Comparison of ENCODE assay signal across 19 mouse cellular contexts in the genomic region with DNA sequence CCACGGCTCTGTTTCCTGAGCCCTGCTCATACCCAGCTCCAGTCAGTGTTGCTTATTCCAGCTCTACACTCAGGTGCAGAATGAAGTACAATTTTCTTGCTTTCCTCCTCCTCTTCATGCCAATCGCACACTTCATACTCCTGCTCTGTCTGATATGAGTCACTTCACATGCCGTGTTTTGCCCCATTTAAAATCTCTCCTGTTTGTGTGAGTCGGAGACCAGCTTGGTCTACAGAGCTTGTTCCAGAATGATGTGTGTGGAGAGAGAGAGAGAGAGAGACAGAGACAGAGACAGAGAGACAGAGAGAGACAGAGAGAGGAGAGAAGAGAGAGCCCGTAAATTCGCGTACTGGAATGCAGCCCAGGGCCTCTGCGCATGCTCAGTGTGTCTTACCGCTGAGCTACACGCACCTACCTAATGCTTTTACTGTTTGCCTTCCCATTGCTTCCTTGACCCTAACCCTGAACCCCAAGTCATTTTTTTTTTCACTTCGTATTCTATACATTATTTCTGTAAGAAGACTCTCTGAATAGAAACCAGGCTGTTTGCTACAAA. TPM values are rescaled to one million over a fixed set of nuclear protein-coding genes. Genes with fewer than 3 reads are reported as not detected.
DNase-seq lines count a peak whose midpoint lies in the region; ATAC-seq and TF ChIP-seq lines count a peak whose summit lies in the region.
"Had no signal": no experiment of that assay in that cellular context is flagged by ENCODE, and none has a peak within 500 bp of the region (broad histone marks: within the 10 kb centered on the region; RNA-seq: fewer than 3 reads in every experiment).

No protein-coding gene starts in this region.

- H3K9ac ChIP-seq in midbrain, embryonic 15.5 days, result no peak overlapping the region
- H3K9ac ChIP-seq in midbrain, postnatal 0 days (replicated peaks; ENCODE audit: low read length, poor library complexity, severe bottlenecking), result no peak overlapping the region
- H3K9ac ChIP-seq: forebrain, embryonic 12.5 days; limb, embryonic 15.5 days; liver, postnatal 0 days had no signal

- H3K4me1 ChIP-seq in midbrain, embryonic 15.5 days, result peaks cover 22% of the 10 kb centered on the region
- H3K4me1 ChIP-seq in midbrain, postnatal 0 days (ENCODE audit: insufficient read depth, low read length), result peaks cover 5% of the 10 kb centered on the region; the same call in 1 of the 2 replicates
- H3K4me1 ChIP-seq in olfactory bulb, adult 2 months (ENCODE audit: control insufficient read depth, insufficient read depth, low read length), result peaks cover 11% of the 10 kb centered on the region

- H3K27ac ChIP-seq in midbrain, embryonic 15.5 days, result peak overlapping the region; percentile 64
- H3K27ac ChIP-seq in midbrain, postnatal 0 days (ENCODE audit: low read depth, low read length), result no peak overlapping the region
- H3K27ac ChIP-seq in olfactory bulb, adult 2 months (ENCODE audit: insufficient read depth, low read depth, low read length), result peak overlapping the region; percentile 62
- H3K27ac ChIP-seq: forebrain, embryonic 12.5 days; limb, embryonic 15.5 days had no signal

- no peak for TF ChIP-seq CTCF in midbrain, postnatal 0 days (IDR thresholded peaks at IDR 0.05)
- TF ChIP-seq CTCF in olfactory bulb, adult 2 months (IDR thresholded peaks at IDR 0.05; ENCODE audit: insufficient read depth, low read depth, low read length), result no peak

- no peak overlapping the region for H3K4me2 ChIP-seq in midbrain, embryonic 15.5 days
- no peak overlapping the region for H3K4me2 ChIP-seq in midbrain, postnatal 0 days (ENCODE audit: low read depth, low read length, poor library complexity, severe bottlenecking)
- H3K4me2 ChIP-seq: forebrain, embryonic 12.5 days; heart, embryonic 11.5 days; limb, embryonic 15.5 days had no signal

- 0 out of 2 replicates have a peak, but pooled peaks have one; percentile 34 for ATAC-seq in cerebellum, adult (ENCODE audit: insufficient number of reproducible peaks, low FRiP score, low TSS enrichment)
- no peak for ATAC-seq in midbrain, embryonic 15.5 days (replicated peaks)
- no peak for ATAC-seq in midbrain, postnatal 0 days (ENCODE audit: low FRiP score)
- no peak for ATAC-seq in inflammation-experienced regulatory T-cells, adult 6 months
- ATAC-seq: liver, postnatal 0 days had no signal

- H3K27me3 ChIP-seq in midbrain, embryonic 15.5 days (replicated peaks), result no peaks in the 10 kb centered on the region
- H3K27me3 ChIP-seq in midbrain, postnatal 0 days (ENCODE audit: insufficient read depth, low read length), result no peaks in the 10 kb centered on the region
- H3K27me3 ChIP-seq: CH12.LX; forebrain, embryonic 12.5 days; limb, embryonic 15.5 days; megakaryocyte, embryonic 14.5 days had no signal

- no peaks in the 10 kb centered on the region for H3K36me3 ChIP-seq in midbrain, embryonic 15.5 days (replicated peaks)
- H3K36me3 ChIP-seq in midbrain, postnatal 0 days (ENCODE audit: insufficient read depth, low read length), result no peaks in the 10 kb centered on the region
- H3K36me3 ChIP-seq: forebrain, embryonic 12.5 days; limb, embryonic 15.5 days had no signal

- TF ChIP-seq POLR2A in olfactory bulb, adult 2 months (IDR thresholded peaks at IDR 0.05; ENCODE audit: insufficient read depth, low read depth, low read length), result no peak

- WGBS in midbrain, embryonic 15.5 days, result 89% methylated on average over 11 of the region's 11 CpGs
- WGBS in midbrain, postnatal 0 days, result 86% methylated on average over 11 of the region's 11 CpGs
- WGBS in olfactory bulb, adult 2 months, result 79% methylated on average over 11 of the region's 11 CpGs

- no peak overlapping the region for H3K4me3 ChIP-seq in midbrain, embryonic 15.5 days
- H3K4me3 ChIP-seq in midbrain, postnatal 0 days (ENCODE audit: low read depth, low read length), result no peak overlapping the region
- H3K4me3 ChIP-seq in olfactory bulb, adult 2 months (ENCODE audit: insufficient read depth, low read depth, low read length), result no peak overlapping the region
- H3K4me3 ChIP-seq: forebrain, embryonic 12.5 days; limb, embryonic 15.5 days; megakaryocyte, embryonic 14.5 days had no signal

- no peaks in the 10 kb centered on the region for H3K9me3 ChIP-seq in midbrain, embryonic 15.5 days
- no peaks in the 10 kb centered on the region for H3K9me3 ChIP-seq in midbrain, postnatal 0 days (ENCODE audit: low read length)
- H3K9me3 ChIP-seq: forebrain, embryonic 12.5 days; limb, embryonic 15.5 days; megakaryocyte, embryonic 14.5 days had no signal

- DNase-seq in cerebellum, adult 11 months, result no peak
- no peak for DNase-seq in midbrain, postnatal 0 days (ENCODE audit: low spot score)
- DNase-seq in ZHBTc4 (ENCODE audit: low read depth, low spot score), result peak; percentile 83
- no peak for DNase-seq in right cerebral cortex, postnatal 4 days
- DNase-seq: adrenal gland, adult 2 months; kidney, adult 18-20 months; kidney, postnatal 36 days; liver, postnatal 0 days; lung, postnatal 14 days; retina, postnatal 1 day had no signal

RNA-seq across cellular contexts. Expression of gene Slc2a3, which starts 30.6 kb away (rescaled TPM):
- 34.6 and 36.8 TPM in 2 replicates for polyA plus RNA-seq in midbrain, embryonic 15.5 days (2015; fragmentation: Nextera tagmentation; extraction: Ambion mirVana)
- total RNA-seq in midbrain, postnatal 0 days (2014; rRNA removed), result 96.0 and 129 TPM in 2 replicates
- 48.4 and 50.1 TPM in 2 replicates for polyA plus RNA-seq in midbrain, postnatal 0 days (2015; fragmentation: Nextera tagmentation; extraction: Ambion mirVana)
- polyA plus RNA-seq in olfactory bulb, adult 2 months (2012; ENCODE audit: insufficient read depth, insufficient read length, low replicate concordance, missing spikeins), result not detected in 2 replicates
- 10 to 100 TPM; 59.4 to 80.7 (median 70.8) TPM for polyA plus RNA-seq in inflammation-experienced regulatory T-cells, adult 6 months (2017; shearing (Covaris generic))

RNA-seq across cellular contexts. Expression of gene Foxj2, which starts 48.9 kb away (rescaled TPM):
- polyA plus RNA-seq in midbrain, embryonic 15.5 days (2015; fragmentation: Nextera tagmentation; extraction: Ambion mirVana), result 8.3 and 9.1 TPM in 2 replicates
- 24.4 and 27.2 TPM in 2 replicates for total RNA-seq in midbrain, postnatal 0 days (2014; rRNA removed)
- polyA plus RNA-seq in midbrain, postnatal 0 days (2015; fragmentation: Nextera tagmentation; extraction: Ambion mirVana), result 8.6 and 8.8 TPM in 2 replicates
- polyA plus RNA-seq in olfactory bulb, adult 2 months (2012; ENCODE audit: insufficient read depth, insufficient read length, low replicate concordance, missing spikeins), result not detected in 2 replicates
- polyA plus RNA-seq in inflammation-experienced regulatory T-cells, adult 6 months (2017; shearing (Covaris generic)), result 10 to 100 TPM in 1 of 3 experiments, 1 to 10 TPM in 2; 6.6 to 10.9 (median 9.3) TPM
